Mouse (Mus musculus) adrenal gland, postnatal 4 days (tissue): ENCODE data around the gene Bcl7c. TPM values are rescaled to one million over a fixed set of nuclear protein-coding genes. Genes with fewer than 3 reads are reported as not detected.
"Not testable (repeated sequence)": the region's sequence is repeated elsewhere in the genome, so short reads cannot be mapped to it uniquely, and the experiment has no call there.

Experiments
- DNase-seq, 2 experiments: peaks; one replicate each; pipeline ENCODE4 v3.0.0; 2021 to 2022; ENCODE audit warnings: low spot score in 2 of 2, mixed read lengths in 2 of 2
- total RNA-seq, 2 experiments: library from RNA; stranded (reverse); gene quantifications; 2 replicates each; pipeline ENCODE4 v1.2.3; 2021

Bcl7c gene
- total RNA-seq, 2 experiments from 2014 or later: 129 to 135 TPM

GRCm38 (mm10) chr7:127649206-127649605, 59.5 kb downstream of the Bcl7c start:
- DNase-seq: no peak

- DNase-seq: no peak
These were observed 60.1 kb downstream of the Bcl7c start for GRCm38 (mm10) chr7:127648516-127649201.

GRCm38 (mm10) chr7:127647576-127647975, 61.2 kb downstream of the Bcl7c start:
- not testable (repeated sequence) for DNase-seq

GRCm38 (mm10) chr7:127646363-127646762, 62.4 kb downstream of the Bcl7c start:
- DNase-seq: no peak

- DNase-seq: no peak
These were observed 66.5 kb downstream of the Bcl7c start for GRCm38 (mm10) chr7:127642254-127642653.

GRCm38 (mm10) chr7:127641260-127641659, 67.5 kb downstream of the Bcl7c start:
- DNase-seq: no peak

GRCm38 (mm10) chr7:127636963-127637362, 71.8 kb downstream of the Bcl7c start:
- peak; percentile 58 to 71 for DNase-seq

GRCm38 (mm10) chr7:127631416-127631815, 77.3 kb downstream of the Bcl7c start:
- DNase-seq: no peak

- no peak for DNase-seq
These were observed 80.1 kb downstream of the Bcl7c start for GRCm38 (mm10) chr7:127628646-127629045.

GRCm38 (mm10) chr7:127626471-127626870, 82.3 kb downstream of the Bcl7c start:
- DNase-seq: no peak

- DNase-seq: no peak
These were observed 82.7 kb downstream of the Bcl7c start for GRCm38 (mm10) chr7:127626039-127626438.

GRCm38 (mm10) chr7:127618402-127618801, 90.3 kb downstream of the Bcl7c start:
- DNase-seq: not testable (repeated sequence)

- DNase-seq: no peak
These were observed 90.8 kb downstream of the Bcl7c start for GRCm38 (mm10) chr7:127617962-127618361.

- no peak for DNase-seq
These were observed 91.9 kb downstream of the Bcl7c start for GRCm38 (mm10) chr7:127616881-127617280.

- no peak for DNase-seq
These were observed 92.4 kb downstream of the Bcl7c start for GRCm38 (mm10) chr7:127616336-127616735.

GRCm38 (mm10) chr7:127614891-127615843, 93.6 kb downstream of the Bcl7c start, which contains the start of gene Zfp629:
Gene Zfp629 (minus strand): TSS chr7:127615797.
- peak; percentile 43 to 64 for DNase-seq

GRCm38 (mm10) chr7:127614511-127614890, 94.2 kb downstream of the Bcl7c start:
- peak; percentile 40 to 43 for DNase-seq

GRCm38 (mm10) chr7:127614091-127614490, 94.6 kb downstream of the Bcl7c start:
- DNase-seq: no peak

GRCm38 (mm10) chr7:127613501-127613900, 95.2 kb downstream of the Bcl7c start:
- DNase-seq: no peak

- no peak for DNase-seq
These were observed 97.2 kb downstream of the Bcl7c start for GRCm38 (mm10) chr7:127611561-127611960.
